Mouse (Mus musculus) heart, embryonic 11.5 days (tissue): ENCODE results near the gene Ssr2. TPM values are rescaled to one million over a fixed set of nuclear protein-coding genes. Genes with fewer than 3 reads are reported as not detected.

Experiments
- ATAC-seq: fragments of 200-750 bp; cut with Nextera tagmentation; replicated peaks from 2 replicates; pipeline ENCODE4 v1.8.0; 2017; ENCODE audit warnings: moderate library complexity; ENCODE audit not compliant: insufficient number of reproducible peaks, low FRiP score, low TSS enrichment
- H3K27ac ChIP-seq: fragments of 300-500 bp; sonication (generic); 2 replicates; pipeline ENCODE4 v1.5.1; 2014; ENCODE audit warnings: mild to moderate bottlenecking, low read depth, low read length
- H3K27me3 ChIP-seq: fragments of 300-500 bp; sonication (generic); 2 replicates; pipeline ENCODE4 v1.6.1; 2014; ENCODE audit warnings: mild to moderate bottlenecking, low read length, mixed read lengths; ENCODE audit not compliant: control insufficient read depth, insufficient read depth
- H3K36me3 ChIP-seq: fragments of 300-500 bp; sonication (generic); 2 replicates; pipeline ENCODE4 v1.6.1; 2014; ENCODE audit warnings: mild to moderate bottlenecking, low read length, moderate library complexity, mixed read lengths; ENCODE audit not compliant: control insufficient read depth, insufficient read depth
- H3K4me1 ChIP-seq: fragments of 300-500 bp; sonication (generic); 2 replicates; pipeline ENCODE4 v1.6.1; 2014; ENCODE audit warnings: low read length; ENCODE audit not compliant: control insufficient read depth, insufficient read depth
- H3K4me2 ChIP-seq: fragments of 300-500 bp; sonication (generic); 2 replicates; pipeline ENCODE4 v1.6.1; 2014; ENCODE audit warnings: mild to moderate bottlenecking, moderate library complexity
- H3K4me3 ChIP-seq: fragments of 300-500 bp; sonication (generic); 2 replicates; pipeline ENCODE4 v1.5.1; 2014; ENCODE audit warnings: low read depth, low read length
- H3K9ac ChIP-seq: fragments of 300-500 bp; sonication (generic); 2 replicates; pipeline ENCODE4 v1.6.1; 2014; ENCODE audit warnings: mild to moderate bottlenecking, low read depth, low read length, moderate library complexity
- H3K9me3 ChIP-seq: fragments of 300-500 bp; sonication (generic); replicated peaks from 2 replicates; pipeline ENCODE4 v1.6.1; 2016; ENCODE audit warnings: low read length; ENCODE audit not compliant: control insufficient read depth
- WGBS: fragments of 180-500 bp; shearing (Covaris S2); extraction: QIAGEN DNeasy Blood & Tissue Kit; methylation state at CpG from one replicate; pipeline ENCODE4 v1.1.7; 2014; ENCODE audit not compliant: insufficient replicate concordance; 5-methylcytosine and 5-hydroxymethylcytosine counted together
- microRNA counts: library from miRNA; unstranded; fragments of <30 nt; microRNA quantifications from one replicate; lab custom pipeline; 2015
- microRNA-seq: library from miRNA; unstranded; fragments of <30 nt; microRNA quantifications from one replicate; pipeline ENCODE4, GENCODE M21; 2016; ENCODE audit warnings: borderline number of aligned reads
- polyA plus RNA-seq: library from polyadenylated mRNA; unstranded; fragments of >200 nt; fragmentation: Nextera tagmentation; extraction: Ambion mirVana; gene quantifications from 2 replicates; pipeline ENCODE4 v1.2.1, GENCODE M21; 2014

The Ssr2 gene
- polyA plus RNA-seq, 1 experiment from 2014 or later, result 206 TPM

- no peak overlapping the region for H3K9ac ChIP-seq
- H3K27ac ChIP-seq, result no peak overlapping the region
- ATAC-seq, result no peak
- WGBS, result 71% methylated on average over 12 of the region's 12 CpGs
- H3K36me3 ChIP-seq, result peaks cover 60% of the 10 kb centered on the region
- H3K4me3 ChIP-seq, result no peak overlapping the region
- H3K4me1 ChIP-seq, result peaks cover 58% of the 10 kb centered on the region
- H3K9me3 ChIP-seq, result no peaks in the 10 kb centered on the region
- H3K27me3 ChIP-seq, result no peaks in the 10 kb centered on the region
- no peak overlapping the region for H3K4me2 ChIP-seq
Observed at GRCm38 (mm10) chr3:88631921-88632587, 56.4 kb downstream of the Ssr2 start.

- Histone ChIP-seq H3K36me3 (peaks cover 64% of the 10 kb centered on the region), H3K27ac (no peak overlapping the region), H3K9ac (no peak overlapping the region), H3K27me3 (no peaks in the 10 kb centered on the region), H3K9me3 (no peaks in the 10 kb centered on the region), H3K4me2 (no peak overlapping the region; the same call in 1 of the 2 replicates), H3K4me1 (peaks cover 55% of the 10 kb centered on the region), H3K4me3 (no peak overlapping the region)
- no peak for ATAC-seq
- WGBS, result 87% methylated on average over 10 of the region's 10 CpGs
Observed at GRCm38 (mm10) chr3:88633056-88633455, 57.4 kb downstream of the Ssr2 start.

GRCm38 (mm10) chr3:88635506-88636275, 60.0 kb downstream of the Ssr2 start:
- WGBS, result 88% methylated on average over 19 of the region's 19 CpGs
- Histone ChIP-seq H3K36me3 (peaks cover 70% of the 10 kb centered on the region), H3K27me3 (no peaks in the 10 kb centered on the region), H3K9me3 (no peaks in the 10 kb centered on the region), H3K27ac (peak overlapping the region; percentile 67), H3K4me3 (no peak overlapping the region), H3K4me2 (no peak overlapping the region), H3K9ac (no peak overlapping the region; the same call in 1 of the 2 replicates), H3K4me1 (peaks cover 29% of the 10 kb centered on the region)
- no peak for ATAC-seq

GRCm38 (mm10) chr3:88636555-88636986, 60.9 kb downstream of the Ssr2 start:
- H3K27ac ChIP-seq, result peak overlapping the region; percentile 67
- H3K9ac ChIP-seq, result peak overlapping the region; percentile 56; the same call in 1 of the 2 replicates
- ATAC-seq, result no peak
- 63% methylated on average over 8 of the region's 8 CpGs for WGBS
- peaks cover 20% of the 10 kb centered on the region for H3K4me1 ChIP-seq
- no peaks in the 10 kb centered on the region for H3K9me3 ChIP-seq
- no peaks in the 10 kb centered on the region for H3K27me3 ChIP-seq
- no peak overlapping the region for H3K4me3 ChIP-seq
- peaks cover 67% of the 10 kb centered on the region for H3K36me3 ChIP-seq
- 0 out of 2 replicates have a peak overlapping the region, but pooled peaks have one; percentile 16 for H3K4me2 ChIP-seq

GRCm38 (mm10) chr3:88637134-88637533, 61.5 kb downstream of the Ssr2 start:
- Histone ChIP-seq H3K27ac (peak overlapping the region; percentile 67), H3K9me3 (no peaks in the 10 kb centered on the region), H3K4me2 (no peak overlapping the region), H3K27me3 (no peaks in the 10 kb centered on the region), H3K9ac (no peak overlapping the region), H3K4me1 (peaks cover 15% of the 10 kb centered on the region), H3K4me3 (no peak overlapping the region), H3K36me3 (peaks cover 68% of the 10 kb centered on the region)
- WGBS, result 90% methylated on average over 5 of the region's 5 CpGs
- no peak for ATAC-seq

MicroRNAs within 50 kb of the gene (microRNA counts, 519-probe panel; counts per million panel counts)
- 32.2 counts per million for microRNA mmu-miR-1905 (lab: Ali Mortazavi, UCI)

Small RNA genes within 50 kb of the gene (microRNA-seq; reads per million reads assigned to microRNA genes)
- gene Mir1905, result not detected

Other genes with a start within 250 kb of the Ssr2 start
- gene Tmem79, start 239.7 kb upstream of the Ssr2 start, polyA plus RNA-seq, result 1.3 TPM in 2 replicates
- gene Smg5, start 239.6 kb upstream of the Ssr2 start, polyA plus RNA-seq, result 35.2 and 37.8 TPM in 2 replicates
- gene Paqr6, start 211.3 kb upstream of the Ssr2 start, polyA plus RNA-seq, result 2.7 and 3.0 TPM in 2 replicates
- not detected in 2 replicates for gene Bglap3, start 203.1 kb upstream of the Ssr2 start, polyA plus RNA-seq
- gene Bglap2, start 197.2 kb upstream of the Ssr2 start, polyA plus RNA-seq, result not detected in 2 replicates
- gene Bglap, start 191.4 kb upstream of the Ssr2 start, polyA plus RNA-seq, result not detected in 2 replicates
- 115 and 118 TPM in 2 replicates for gene Pmf1, start 165.5 kb upstream of the Ssr2 start, polyA plus RNA-seq
- 14.8 and 15.6 TPM in 2 replicates for gene Slc25a44, start 150.7 kb upstream of the Ssr2 start, polyA plus RNA-seq
- 0.80 and 0.92 TPM in 2 replicates for gene Sema4a, start 114.7 kb upstream of the Ssr2 start, polyA plus RNA-seq
- gene Lmna, start 65.9 kb upstream of the Ssr2 start, polyA plus RNA-seq, result 78.2 and 82.0 TPM in 2 replicates
- 16.5 and 16.9 TPM in 2 replicates for gene Mex3a, start 43.5 kb upstream of the Ssr2 start, polyA plus RNA-seq
- 0.21 TPM in 1 of 2 replicates, not detected in the other for gene Rab25, start 27.6 kb upstream of the Ssr2 start, polyA plus RNA-seq
- gene Lamtor2, start 22.8 kb upstream of the Ssr2 start, polyA plus RNA-seq, result 86.9 and 110 TPM in 2 replicates
- gene Ubqln4, start 22.1 kb upstream of the Ssr2 start, polyA plus RNA-seq, result 48.8 and 49.5 TPM in 2 replicates
- gene Arhgef2, start 30.1 kb downstream of the Ssr2 start, polyA plus RNA-seq, result 91.4 and 102 TPM in 2 replicates
- not detected in 2 replicates for gene Rxfp4, start 77.3 kb downstream of the Ssr2 start, polyA plus RNA-seq
- gene Khdc4, start 109.9 kb downstream of the Ssr2 start, polyA plus RNA-seq, result 68.2 and 69.8 TPM in 2 replicates
- gene Rit1, start 141.0 kb downstream of the Ssr2 start, polyA plus RNA-seq, result 49.7 and 50.4 TPM in 2 replicates
- gene Syt11, start 199.3 kb downstream of the Ssr2 start, polyA plus RNA-seq, result 11.8 and 15.8 TPM in 2 replicates